ENCODE assay signal across 16 mouse cellular contexts in the genomic region with DNA sequence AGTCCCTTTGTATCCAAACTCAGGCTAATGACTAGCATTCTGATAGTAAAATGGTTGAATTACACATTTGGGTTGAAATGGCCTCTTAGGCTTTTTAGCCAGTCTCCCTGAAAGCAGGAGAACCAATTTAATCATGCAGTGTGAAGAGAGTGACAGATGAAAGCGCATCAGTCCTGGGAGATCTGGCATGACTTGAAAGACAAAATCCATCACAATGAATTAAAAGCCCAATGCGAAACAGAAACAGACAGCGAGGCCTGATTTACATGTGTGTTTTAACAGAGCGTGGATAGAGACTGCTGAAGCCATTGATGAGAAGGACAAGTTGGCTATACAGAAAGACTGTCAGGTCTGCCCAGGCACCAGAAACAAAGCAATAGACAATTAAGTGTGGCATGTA.
DNase-seq lines count a peak whose midpoint lies in the region; ATAC-seq and TF ChIP-seq lines count a peak whose summit lies in the region.
"Had no signal": no experiment of that assay in that cellular context is flagged by ENCODE, and none has a peak within 500 bp of the region (broad histone marks: within the 10 kb centered on the region; RNA-seq: fewer than 3 reads in every experiment).

No protein-coding gene starts in this region.

- 10% methylated on average over 4 of the region's 4 CpGs for WGBS in forebrain, embryonic 13.5 days
- 16% methylated on average over 4 of the region's 4 CpGs for WGBS in hindbrain, embryonic 16.5 days

- no peak for TF ChIP-seq CTCF in brain, embryonic 14.5 days (IDR thresholded peaks at IDR 0.05; ENCODE audit: borderline replicate concordance, extremely low read depth, insufficient read depth, insufficient read length)

- H3K4me2 ChIP-seq in forebrain, embryonic 13.5 days, result no peak overlapping the region
- no peak overlapping the region for H3K4me2 ChIP-seq in hindbrain, embryonic 16.5 days (ENCODE audit: low read length)
- H3K4me2 ChIP-seq: heart, embryonic 13.5 days; limb, embryonic 15.5 days; lung, embryonic 14.5 days had no signal

- no peak overlapping the region for H3K9ac ChIP-seq in forebrain, embryonic 13.5 days
- H3K9ac ChIP-seq in hindbrain, embryonic 16.5 days (ENCODE audit: low read depth, low read length), result no peak overlapping the region
- H3K9ac ChIP-seq: heart, embryonic 13.5 days; limb, embryonic 15.5 days; lung, embryonic 14.5 days had no signal

- peak; percentile 92 for ATAC-seq in forebrain, embryonic 13.5 days
- ATAC-seq in hindbrain, embryonic 16.5 days, result peak; percentile 87
- no peak for ATAC-seq in CD4-positive, CD25-positive, alpha-beta regulatory T cell, adult 4 months

- no peaks in the 10 kb centered on the region for H3K36me3 ChIP-seq in forebrain, embryonic 13.5 days (ENCODE audit: poor library complexity, severe bottlenecking)
- no peaks in the 10 kb centered on the region for H3K36me3 ChIP-seq in hindbrain, embryonic 16.5 days (ENCODE audit: control insufficient read depth, insufficient read depth, low read length)
- H3K36me3 ChIP-seq: heart, embryonic 13.5 days; limb, embryonic 15.5 days had no signal

- H3K27ac ChIP-seq in forebrain, embryonic 13.5 days, result no peak overlapping the region
- no peak overlapping the region for H3K27ac ChIP-seq in hindbrain, embryonic 16.5 days (ENCODE audit: low read depth, low read length)
- H3K27ac ChIP-seq: heart, embryonic 13.5 days; limb, embryonic 15.5 days had no signal

- H3K4me1 ChIP-seq in forebrain, embryonic 13.5 days, result peaks cover 4% of the 10 kb centered on the region; the same call in 1 of the 2 replicates
- H3K4me1 ChIP-seq in hindbrain, embryonic 16.5 days (ENCODE audit: control insufficient read depth, insufficient read depth, low read depth, low read length), result no peaks in the 10 kb centered on the region
- H3K4me1 ChIP-seq: limb, embryonic 15.5 days; megakaryocyte, embryonic 14.5 days had no signal

- H3K9me3 ChIP-seq in forebrain, embryonic 13.5 days (replicated peaks), result no peaks in the 10 kb centered on the region
- H3K9me3 ChIP-seq in hindbrain, embryonic 16.5 days (ENCODE audit: control insufficient read depth, low read length), result no peaks in the 10 kb centered on the region
- H3K9me3 ChIP-seq: heart, embryonic 13.5 days; limb, embryonic 15.5 days; megakaryocyte, embryonic 14.5 days had no signal

- no peak overlapping the region for H3K4me3 ChIP-seq in forebrain, embryonic 13.5 days
- H3K4me3 ChIP-seq in hindbrain, embryonic 16.5 days (ENCODE audit: low read length), result no peak overlapping the region
- H3K4me3 ChIP-seq: heart, embryonic 13.5 days; limb, embryonic 15.5 days; megakaryocyte, embryonic 14.5 days had no signal

- H3K27me3 ChIP-seq in forebrain, embryonic 13.5 days, result no peaks in the 10 kb centered on the region
- H3K27me3 ChIP-seq in hindbrain, embryonic 16.5 days (replicated peaks; ENCODE audit: control insufficient read depth, insufficient read depth, low read length), result no peaks in the 10 kb centered on the region
- H3K27me3 ChIP-seq: heart, embryonic 13.5 days; limb, embryonic 15.5 days; megakaryocyte, embryonic 14.5 days had no signal

- no peak for TF ChIP-seq POLR2A in brain, embryonic 14.5 days (IDR thresholded peaks at IDR 0.05; ENCODE audit: borderline replicate concordance, extremely low read depth, insufficient read depth, insufficient read length, poor library complexity, severe bottlenecking)

- peak; percentile 96 for DNase-seq in brain, embryonic 14.5 days (ENCODE audit: low read depth)
- peak; percentile 18 for DNase-seq in neural tube, embryonic 10.5 days (ENCODE audit: extremely low spot score, low spot score)
- no peak for DNase-seq in heart, adult 8-10 months (ENCODE audit: low spot score)
- no peak for DNase-seq in gastrocnemius, postnatal 4 days (ENCODE audit: low spot score in 2 of 2)
- no peak for DNase-seq in thymus, postnatal 10 days (ENCODE audit: low spot score in 2 of 2)
- DNase-seq: adrenal gland, adult 2 months; cerebellum, postnatal 36 days; gastrocnemius, postnatal 14 days; kidney, postnatal 36 days; lung, embryonic 14.5 days had no signal

Comparison
In these comparisons a context has a peak if more than half of its experiments do, and no peak if none do; other contexts are left out.
1. DNase-seq: peak in brain, embryonic 14.5 days (single experiment) and neural tube, embryonic 10.5 days (single experiment); none in heart, adult 8-10 months (single experiment), gastrocnemius, postnatal 4 days (0 of 2) and thymus, postnatal 10 days (0 of 2).